Mouse (Mus musculus): ENCODE results near the gene Gpr12.

GRCm38 (mm10) chr5:146609646-146610045, 24.6 kb upstream of the Gpr12 start:
- TF ChIP-seq EP300 (IDR thresholded peaks at IDR 0.05) (no peak), CTCF (IDR thresholded peaks at IDR 0.05) (no peak)
